Mouse (Mus musculus) stomach, embryonic 16.5 days (tissue): ENCODE results near the gene Rnase10. TPM values are rescaled to one million over a fixed set of nuclear protein-coding genes. Genes with fewer than 3 reads are reported as not detected.
"Not testable (repeated sequence)": the region's sequence is repeated elsewhere in the genome, so short reads cannot be mapped to it uniquely, and the experiment has no call there.

Source experiments
- ATAC-seq: fragments of 200-750 bp; cut with Nextera tagmentation; 2 replicates; pipeline ENCODE4 v1.8.0; 2017; ENCODE audit warnings: moderate number of reproducible peaks, moderate TSS enrichment; ENCODE audit not compliant: insufficient read depth, low FRiP score
- H3K27ac ChIP-seq: fragments of 300-500 bp; sonication (generic); 2 replicates; pipeline ENCODE4 v1.5.1; 2014; ENCODE audit warnings: low read length
- H3K27me3 ChIP-seq: fragments of 300-500 bp; sonication (generic); 2 replicates; pipeline ENCODE4 v1.6.1; 2014; ENCODE audit warnings: low read length, control low read depth, mixed read lengths; ENCODE audit not compliant: control insufficient read depth, insufficient read depth
- H3K36me3 ChIP-seq: fragments of 300-500 bp; sonication (generic); 2 replicates; pipeline ENCODE4 v1.6.1; 2014; ENCODE audit warnings: low read length; ENCODE audit not compliant: control insufficient read depth, insufficient read depth
- H3K4me1 ChIP-seq: fragments of 300-500 bp; sonication (generic); 2 replicates; pipeline ENCODE4 v1.6.1; 2014; ENCODE audit warnings: low read length, control low read depth, mixed read lengths; ENCODE audit not compliant: control insufficient read depth, insufficient read depth
- H3K4me2 ChIP-seq: fragments of 300-500 bp; sonication (generic); 2 replicates; pipeline ENCODE4 v1.6.1; 2014; ENCODE audit warnings: low read depth, low read length, mixed read lengths
- H3K4me3 ChIP-seq: fragments of 300-500 bp; sonication (generic); replicated peaks from 2 replicates; pipeline ENCODE4 v1.5.1; 2014; ENCODE audit warnings: mild to moderate bottlenecking, low read length
- H3K9ac ChIP-seq: fragments of 300-500 bp; sonication (generic); 2 replicates; pipeline ENCODE4 v1.6.1; 2014; ENCODE audit warnings: low read length
- H3K9me3 ChIP-seq: fragments of 300-500 bp; sonication (generic); replicated peaks from 2 replicates; pipeline ENCODE4 v1.6.1; 2016; ENCODE audit warnings: low read length, control low read depth; ENCODE audit not compliant: control insufficient read depth
- WGBS: fragments of 180-500 bp; shearing (Covaris S2); extraction: QIAGEN DNeasy Blood & Tissue Kit; methylation state at CpG from one replicate; pipeline ENCODE4 v1.1.7; 2014; 5-methylcytosine and 5-hydroxymethylcytosine counted together
- polyA plus RNA-seq: library from polyadenylated mRNA; unstranded; fragments of >200 nt; fragmentation: Nextera tagmentation; extraction: Ambion mirVana; gene quantifications from 2 replicates; pipeline ENCODE4 v1.2.1, GENCODE M21; 2015

The Rnase10 gene
- polyA plus RNA-seq, 1 experiment from 2014 or later, result 0.23 TPM

DNA sequence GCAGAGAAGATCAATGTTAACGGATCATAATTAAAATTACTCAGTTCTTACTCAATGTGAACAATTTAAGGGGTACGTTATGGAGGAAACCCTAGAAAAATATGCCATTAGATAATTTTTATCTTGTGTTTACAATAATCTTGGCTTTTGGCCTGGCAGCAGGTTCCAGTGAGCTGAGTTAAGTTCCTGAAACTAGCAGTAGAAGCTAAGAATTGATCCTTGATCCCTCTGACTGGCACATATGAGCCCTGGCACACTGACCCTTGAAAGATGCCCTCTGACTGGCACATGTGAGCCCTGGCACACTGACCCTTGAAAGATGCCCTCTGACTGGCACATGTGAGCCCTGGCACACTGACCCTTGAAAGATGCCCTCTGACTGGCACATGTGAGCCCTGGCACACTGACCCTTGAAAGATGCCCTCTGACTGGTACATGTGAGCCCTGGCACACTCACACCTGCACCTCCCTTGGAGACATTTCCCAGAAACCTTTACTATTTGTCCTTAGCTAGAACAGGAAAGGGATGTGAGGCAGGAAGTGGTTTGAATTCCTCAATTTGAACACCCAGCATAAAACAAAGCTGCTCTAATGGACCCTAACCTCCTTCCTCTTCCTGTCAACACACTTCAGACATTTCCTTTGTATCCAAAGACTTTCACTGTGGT lies 9.4 kb upstream of the Rnase10 start:
- H3K4me3 ChIP-seq, result no peak overlapping the region
- 48% methylated on average over 2 of the region's 2 CpGs for WGBS
- H3K36me3 ChIP-seq, result no peaks in the 10 kb centered on the region
- H3K9ac ChIP-seq, result no peak overlapping the region
- H3K27me3 ChIP-seq, result no peaks in the 10 kb centered on the region
- H3K4me1 ChIP-seq, result no peaks in the 10 kb centered on the region
- ATAC-seq, result no peak
- H3K27ac ChIP-seq, result no peak overlapping the region
- no peak overlapping the region for H3K4me2 ChIP-seq
- no peaks in the 10 kb centered on the region for H3K9me3 ChIP-seq

- Histone ChIP-seq H3K4me1 (peaks cover 5% of the 10 kb centered on the region; the same call in 1 of the 2 replicates), H3K4me2 (peak overlapping the region; percentile 16; the same call in 1 of the 2 replicates), H3K36me3 (no peaks in the 10 kb centered on the region), H3K27ac (peak overlapping the region; percentile 88), H3K9me3 (no peaks in the 10 kb centered on the region; the same call in 1 of the 2 replicates), H3K27me3 (no peaks in the 10 kb centered on the region), H3K4me3 (no peak overlapping the region), H3K9ac (no peak overlapping the region)
- WGBS, result 50% methylated on average over 13 of the region's 13 CpGs
- ATAC-seq, result peak; percentile 87
These were observed 563 bp downstream of the Rnase10 start for GRCm38 (mm10) chr14:51007914-51008713.

GRCm38 (mm10) chr14:51008781-51009180 lies 1.2 kb downstream of the Rnase10 start:
- H3K4me1 ChIP-seq, result peaks cover 5% of the 10 kb centered on the region; the same call in 1 of the 2 replicates
- no peak for ATAC-seq
- no peaks in the 10 kb centered on the region for H3K27me3 ChIP-seq
- H3K36me3 ChIP-seq, result no peaks in the 10 kb centered on the region
- H3K4me2 ChIP-seq, result no peak overlapping the region
- H3K9ac ChIP-seq, result no peak overlapping the region
- peak overlapping the region; percentile 88 for H3K27ac ChIP-seq
- no peak overlapping the region for H3K4me3 ChIP-seq
- whole genome bisulfite sequencing, result 63% methylated on average over 4 of the region's 4 CpGs
- no peaks in the 10 kb centered on the region; the same call in 1 of the 2 replicates for H3K9me3 ChIP-seq

DNA sequence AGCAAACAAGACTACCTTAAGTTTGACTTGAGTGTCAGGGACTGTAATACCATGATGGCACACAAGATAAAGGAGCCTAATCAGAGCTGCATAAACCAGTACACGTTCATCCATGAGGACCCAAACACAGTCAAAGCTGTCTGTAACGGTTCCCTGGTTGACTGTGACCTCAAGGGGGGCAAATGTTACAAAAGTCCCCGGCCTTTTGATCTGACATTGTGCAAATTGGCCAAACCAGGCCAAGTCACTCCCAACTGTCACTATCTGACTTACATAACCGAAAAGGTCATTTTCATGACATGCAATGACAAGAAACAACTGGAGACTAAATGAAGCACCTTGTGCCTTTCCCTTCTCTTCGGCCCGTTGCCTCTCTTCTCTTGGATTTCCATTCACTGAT lies 2.0 kb downstream of the Rnase10 start:
- Histone ChIP-seq H3K36me3 (no peaks in the 10 kb centered on the region), H3K27ac (peak overlapping the region; percentile 80; the same call in 1 of the 2 replicates), H3K9ac (no peak overlapping the region), H3K4me1 (peaks cover 5% of the 10 kb centered on the region; the same call in 1 of the 2 replicates), H3K27me3 (no peaks in the 10 kb centered on the region), H3K9me3 (no peaks in the 10 kb centered on the region; the same call in 1 of the 2 replicates), H3K4me3 (no peak overlapping the region), H3K4me2 (no peak overlapping the region)
- WGBS, result 79% methylated on average over 6 of the region's 6 CpGs
- no peak for ATAC-seq

DNA sequence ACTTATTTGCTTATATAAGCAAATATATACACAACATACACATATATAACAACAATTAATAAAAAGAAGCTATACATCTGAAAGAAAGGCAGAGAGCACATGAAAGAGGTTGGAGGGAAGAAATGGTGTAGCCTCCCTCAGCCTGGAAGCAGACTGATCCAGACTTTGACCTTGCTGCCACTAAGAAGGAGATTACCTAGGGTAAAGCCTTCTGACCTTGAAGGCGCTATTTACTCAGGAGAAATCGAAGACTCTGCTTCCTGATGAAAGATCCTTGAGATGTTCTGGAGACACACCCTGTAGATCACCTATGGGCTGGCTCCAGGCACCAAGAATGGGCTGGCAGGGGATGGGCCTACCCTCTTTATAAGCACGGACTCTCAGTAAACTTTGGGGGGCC lies 7.2 kb downstream of the Rnase10 start:
- H3K4me3 ChIP-seq, H3K4me2 ChIP-seq, H3K4me1 ChIP-seq, H3K9me3 ChIP-seq, H3K36me3 ChIP-seq, H3K27ac ChIP-seq, H3K9ac ChIP-seq, ATAC-seq, H3K27me3 ChIP-seq: not testable (repeated sequence)
- whole genome bisulfite sequencing, result 83% methylated on average over 3 of the region's 3 CpGs

DNA sequence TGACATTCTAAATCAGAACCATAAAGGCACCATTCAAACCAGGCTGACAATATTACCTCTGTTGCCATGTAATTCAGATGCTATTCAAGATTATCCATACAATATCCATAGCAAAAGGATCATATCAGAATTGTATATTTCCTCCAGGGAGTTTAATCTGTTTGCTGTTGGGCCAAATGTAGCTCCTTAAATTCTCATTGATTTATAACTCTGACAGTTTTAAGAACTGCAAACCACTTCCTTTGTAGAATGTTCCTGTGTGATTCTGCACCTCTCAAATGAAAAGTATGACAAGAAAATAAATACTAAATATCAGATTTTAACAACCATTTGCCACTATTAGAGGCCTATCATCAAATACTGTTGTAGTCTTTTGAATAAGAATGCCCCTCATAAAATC lies 8.2 kb downstream of the Rnase10 start:
- Histone ChIP-seq H3K4me1 (no peaks in the 10 kb centered on the region), H3K4me2 (no peak overlapping the region), H3K27ac (no peak overlapping the region), H3K9ac (no peak overlapping the region), H3K27me3 (no peaks in the 10 kb centered on the region), H3K4me3 (no peak overlapping the region), H3K36me3 (no peaks in the 10 kb centered on the region), H3K9me3 (peaks cover 4% of the 10 kb centered on the region; the same call in 1 of the 2 replicates)
- ATAC-seq, result no peak

GRCm38 (mm10) chr14:51017256-51017655 lies 9.7 kb downstream of the Rnase10 start:
- H3K4me1 ChIP-seq, result no peaks in the 10 kb centered on the region
- ATAC-seq, result no peak
- no peak overlapping the region for H3K4me3 ChIP-seq
- WGBS, result 62% methylated on average over 3 of the region's 3 CpGs
- H3K27ac ChIP-seq, result no peak overlapping the region
- H3K9ac ChIP-seq, result no peak overlapping the region
- H3K4me2 ChIP-seq, result no peak overlapping the region
- 0 out of 2 replicates have a peak, but pooled peaks cover 4% of the 10 kb centered on the region for H3K9me3 ChIP-seq
- no peaks in the 10 kb centered on the region for H3K27me3 ChIP-seq
- no peaks in the 10 kb centered on the region for H3K36me3 ChIP-seq

- Histone ChIP-seq H3K9me3 (0 out of 2 replicates have a peak, but pooled peaks cover 4% of the 10 kb centered on the region), H3K36me3 (no peaks in the 10 kb centered on the region), H3K4me3 (no peak overlapping the region), H3K27me3 (no peaks in the 10 kb centered on the region), H3K9ac (no peak overlapping the region), H3K4me1 (no peaks in the 10 kb centered on the region), H3K27ac (no peak overlapping the region), H3K4me2 (no peak overlapping the region)
- WGBS, result 75% methylated on average over 4 of the region's 4 CpGs
- ATAC-seq, result no peak
These were observed 15.9 kb downstream of the Rnase10 start for GRCm38 (mm10) chr14:51023457-51023856.

DNA sequence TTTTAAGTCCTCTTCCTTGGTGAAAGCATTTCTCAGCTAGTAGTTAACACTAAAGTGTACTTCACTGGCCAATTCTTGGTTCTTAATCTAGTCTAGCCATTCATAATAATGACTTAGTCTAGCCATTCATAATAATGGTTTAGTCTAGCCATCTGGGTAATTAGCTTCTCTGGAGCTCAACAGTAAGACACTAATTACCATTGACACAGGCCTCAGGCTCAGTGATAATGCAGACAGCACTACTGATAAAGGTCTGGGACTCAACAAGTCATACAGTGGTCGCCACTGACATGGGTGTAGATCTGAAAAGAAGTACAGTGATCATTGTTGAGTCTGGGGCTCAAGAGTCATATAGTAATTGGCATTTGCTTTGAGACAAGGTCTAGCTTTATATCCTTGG lies 17.3 kb downstream of the Rnase10 start:
- no peak for ATAC-seq
- no peak overlapping the region for H3K4me3 ChIP-seq
- WGBS, result 89% methylated on average over 1 of the region's 1 CpGs
- no peaks in the 10 kb centered on the region for H3K4me1 ChIP-seq
- no peak overlapping the region for H3K4me2 ChIP-seq
- H3K27me3 ChIP-seq, result no peaks in the 10 kb centered on the region
- H3K9me3 ChIP-seq, result 0 out of 2 replicates have a peak, but pooled peaks cover 4% of the 10 kb centered on the region
- H3K9ac ChIP-seq, result no peak overlapping the region
- no peak overlapping the region for H3K27ac ChIP-seq
- no peaks in the 10 kb centered on the region for H3K36me3 ChIP-seq
